Mouse (Mus musculus) liver, postnatal 0 days (tissue): ENCODE results near the gene Sez6l. TPM values are rescaled to one million over a fixed set of nuclear protein-coding genes. Genes with fewer than 3 reads are reported as not detected.

ENCODE experiments used
- ATAC-seq: fragments of 200-750 bp; cut with Nextera tagmentation; 2 replicates; pipeline ENCODE4 v1.8.0; 2017; ENCODE audit warnings: mild to moderate bottlenecking, moderate library complexity
- DNase-seq: peaks from one replicate; pipeline ENCODE4 v3.0.0-alpha.2; 2016
- H3K27ac ChIP-seq: fragments of 300-500 bp; sonication (generic); 2 replicates; pipeline ENCODE4 v1.5.1; 2014; ENCODE audit warnings: antibody characterized with exemption, moderate library complexity, mild to moderate bottlenecking, low read depth
- H3K27me3 ChIP-seq: fragments of 300-500 bp; sonication (generic); 2 replicates; pipeline ENCODE4 v1.6.1; 2014; ENCODE audit warnings: low read length, control low read depth, mixed read lengths; ENCODE audit not compliant: insufficient read depth
- H3K36me3 ChIP-seq: fragments of 300-500 bp; sonication (generic); replicated peaks from 2 replicates; pipeline ENCODE4 v1.6.1; 2014; ENCODE audit warnings: mild to moderate bottlenecking, control low read depth, low read length, moderate library complexity, mixed read lengths; ENCODE audit not compliant: insufficient read depth
- H3K4me1 ChIP-seq: fragments of 300-500 bp; sonication (generic); 2 replicates; pipeline ENCODE4 v1.6.1; 2014; ENCODE audit warnings: antibody characterized with exemption, mild to moderate bottlenecking, control low read depth; ENCODE audit not compliant: insufficient read depth
- H3K4me2 ChIP-seq: fragments of 300-500 bp; sonication (generic); 2 replicates; pipeline ENCODE4 v1.6.1; 2014; ENCODE audit warnings: low read depth, mild to moderate bottlenecking, low read length, moderate library complexity, mixed read lengths
- H3K4me3 ChIP-seq: fragments of 300-500 bp; sonication (generic); 2 replicates; pipeline ENCODE4 v1.5.1; 2014; ENCODE audit warnings: low read depth, low read length
- H3K9ac ChIP-seq: fragments of 300-500 bp; sonication (generic); replicated peaks from 2 replicates; pipeline ENCODE4 v1.6.1; 2014; ENCODE audit warnings: mild to moderate bottlenecking, moderate library complexity
- H3K9me3 ChIP-seq: fragments of 300-500 bp; sonication (generic); 2 replicates; pipeline ENCODE4 v1.6.1; 2016; ENCODE audit warnings: mild to moderate bottlenecking, control low read depth, low read length, mixed read lengths
- CTCF ChIP-seq: sonication (generic); IDR thresholded peaks from 2 replicates; pipeline ENCODE4 v1.5.1; 2016; ENCODE audit warnings: antibody characterized with exemption, low read depth
- EP300 ChIP-seq: IDR thresholded peaks from 2 replicates; pipeline ENCODE4 v1.6.1; 2016; ENCODE audit warnings: antibody characterized with exemption, low read depth, mild to moderate bottlenecking
- WGBS: fragments of 180-500 bp; shearing (Covaris S2); extraction: QIAGEN DNeasy Blood & Tissue Kit; methylation state at CpG from one replicate; pipeline ENCODE4 v1.1.7; 2014; ENCODE audit not compliant: insufficient replicate concordance; 5-methylcytosine and 5-hydroxymethylcytosine counted together
- polyA plus RNA-seq: library from polyadenylated mRNA; unstranded; fragments of >200 nt; fragmentation: Nextera tagmentation; extraction: Ambion mirVana; gene quantifications from 2 replicates; pipeline ENCODE4 v1.2.1, GENCODE M21; 2015

Gene Sez6l
- polyA plus RNA-seq, 1 experiment from 2014 or later = not detected

- WGBS = 75% methylated on average over 2 of the region's 2 CpGs
- no peaks in the 10 kb centered on the region for H3K9me3 ChIP-seq
- H3K4me3 ChIP-seq = no peak overlapping the region
- no peak overlapping the region for H3K4me2 ChIP-seq
- TF ChIP-seq EP300 = no peak
- TF ChIP-seq CTCF = no peak
- H3K36me3 ChIP-seq = no peaks in the 10 kb centered on the region
- ATAC-seq (no peak), DNase-seq (no peak)
- no peak overlapping the region for H3K9ac ChIP-seq
- H3K27me3 ChIP-seq = no peaks in the 10 kb centered on the region
- no peak overlapping the region for H3K27ac ChIP-seq
- no peaks in the 10 kb centered on the region for H3K4me1 ChIP-seq
These were observed 53.2 kb downstream of the Sez6l start for GRCm38 (mm10) chr5:112523796-112524195.

- Histone ChIP-seq H3K36me3 (no peaks in the 10 kb centered on the region), H3K9me3 (no peaks in the 10 kb centered on the region), H3K4me1 (no peaks in the 10 kb centered on the region), H3K27ac (no peak overlapping the region), H3K27me3 (no peaks in the 10 kb centered on the region), H3K9ac (no peak overlapping the region), H3K4me3 (no peak overlapping the region), H3K4me2 (no peak overlapping the region)
- 76% methylated on average over 4 of the region's 4 CpGs for WGBS
- no peak for TF ChIP-seq EP300
- TF ChIP-seq CTCF = no peak
- ATAC-seq (no peak), DNase-seq (no peak)
These were observed 53.7 kb downstream of the Sez6l start for GRCm38 (mm10) chr5:112523331-112523730.

- ATAC-seq (no peak), DNase-seq (no peak)
- Histone ChIP-seq H3K9ac (no peak overlapping the region), H3K36me3 (no peaks in the 10 kb centered on the region), H3K27me3 (no peaks in the 10 kb centered on the region), H3K4me2 (no peak overlapping the region), H3K4me1 (no peaks in the 10 kb centered on the region), H3K27ac (no peak overlapping the region), H3K4me3 (no peak overlapping the region), H3K9me3 (no peaks in the 10 kb centered on the region)
- TF ChIP-seq EP300 (no peak), CTCF (no peak)
- 17% methylated on average over 19 of the region's 19 CpGs for WGBS
These were observed 55.1 kb downstream of the Sez6l start for GRCm38 (mm10) chr5:112521703-112522527.

GRCm38 (mm10) chr5:112520826-112521702, 55.9 kb downstream of the Sez6l start:
- Histone ChIP-seq H3K9me3 (no peaks in the 10 kb centered on the region), H3K4me1 (no peaks in the 10 kb centered on the region), H3K4me3 (no peak overlapping the region), H3K27ac (no peak overlapping the region), H3K36me3 (no peaks in the 10 kb centered on the region), H3K4me2 (no peak overlapping the region), H3K9ac (no peak overlapping the region), H3K27me3 (no peaks in the 10 kb centered on the region)
- no peak for ATAC-seq
- 21% methylated on average over 8 of the region's 8 CpGs for WGBS
- DNase-seq = no peak
- no peak for TF ChIP-seq CTCF
- TF ChIP-seq EP300 = no peak

- no peaks in the 10 kb centered on the region for H3K27me3 ChIP-seq
- H3K9me3 ChIP-seq = no peaks in the 10 kb centered on the region
- TF ChIP-seq EP300 = no peak
- no peak for TF ChIP-seq CTCF
- H3K27ac ChIP-seq = no peak overlapping the region
- no peak overlapping the region for H3K4me2 ChIP-seq
- H3K36me3 ChIP-seq = no peaks in the 10 kb centered on the region
- ATAC-seq (no peak), DNase-seq (no peak)
- no peak overlapping the region for H3K9ac ChIP-seq
- H3K4me1 ChIP-seq = no peaks in the 10 kb centered on the region
- 73% methylated on average over 2 of the region's 2 CpGs for WGBS
- H3K4me3 ChIP-seq = no peak overlapping the region
These were observed 58.2 kb downstream of the Sez6l start for GRCm38 (mm10) chr5:112518773-112519172.

GRCm38 (mm10) chr5:112517454-112517853, 59.5 kb downstream of the Sez6l start:
- Histone ChIP-seq H3K4me1 (no peaks in the 10 kb centered on the region), H3K27me3 (no peaks in the 10 kb centered on the region), H3K27ac (no peak overlapping the region), H3K9ac (no peak overlapping the region), H3K36me3 (no peaks in the 10 kb centered on the region), H3K9me3 (no peaks in the 10 kb centered on the region), H3K4me2 (no peak overlapping the region), H3K4me3 (no peak overlapping the region)
- ATAC-seq (no peak), DNase-seq (no peak)
- TF ChIP-seq EP300 (no peak), CTCF (no peak)
- 65% methylated on average over 9 of the region's 9 CpGs for WGBS
